Mouse (Mus musculus) limb, embryonic 13.5 days (tissue): ENCODE results near the gene Ebf1. TPM values are rescaled to one million over a fixed set of nuclear protein-coding genes. Genes with fewer than 3 reads are reported as not detected.
A peak's percentile ranks its signal among the peaks of the same experiment; 100 is the strongest.

ENCODE experiments used
- ATAC-seq: fragments of 200-750 bp; cut with Nextera tagmentation; 2 replicates; pipeline ENCODE4 v1.8.0; 2017; ENCODE audit warnings: low read depth, moderate number of reproducible peaks, moderate TSS enrichment; ENCODE audit not compliant: low FRiP score
- H3K27ac ChIP-seq: fragments of 300-500 bp; sonication (generic); 2 replicates; pipeline ENCODE4 v1.5.1; 2015; ENCODE audit warnings: inconsistent platforms, mild to moderate bottlenecking, moderate library complexity
- H3K27me3 ChIP-seq: fragments of 300-500 bp; sonication (generic); 2 replicates; pipeline ENCODE4 v1.6.1; 2015; ENCODE audit warnings: mild to moderate bottlenecking, inconsistent platforms
- H3K36me3 ChIP-seq: fragments of 300-500 bp; sonication (generic); 2 replicates; pipeline ENCODE4 v1.6.1; 2015; ENCODE audit warnings: inconsistent platforms, mild to moderate bottlenecking, moderate library complexity
- H3K4me1 ChIP-seq: fragments of 300-500 bp; sonication (generic); 2 replicates; pipeline ENCODE4 v1.6.1; 2015; ENCODE audit warnings: inconsistent platforms
- H3K4me2 ChIP-seq: fragments of 300-500 bp; sonication (generic); replicated peaks from 2 replicates; pipeline ENCODE4 v1.6.1; 2015; ENCODE audit warnings: inconsistent platforms, mild to moderate bottlenecking, moderate library complexity
- H3K4me3 ChIP-seq: fragments of 300-500 bp; sonication (generic); 2 replicates; pipeline ENCODE4 v1.5.1; 2015; ENCODE audit warnings: moderate library complexity, mild to moderate bottlenecking, inconsistent platforms
- H3K9ac ChIP-seq: fragments of 300-500 bp; sonication (generic); 2 replicates; pipeline ENCODE4 v1.6.1; 2015; ENCODE audit warnings: mild to moderate bottlenecking, inconsistent platforms
- H3K9me3 ChIP-seq: fragments of 300-500 bp; sonication (generic); 2 replicates; pipeline ENCODE4 v1.6.1; 2016; ENCODE audit warnings: inconsistent platforms
- WGBS: fragments of 180-500 bp; shearing (Covaris S2); methylation state at CpG from one replicate; pipeline ENCODE4 v1.1.7; 2015; 5-methylcytosine and 5-hydroxymethylcytosine counted together
- polyA plus RNA-seq: library from polyadenylated mRNA; unstranded; fragments of >200 nt; fragmentation: Nextera tagmentation; extraction: Ambion mirVana; gene quantifications from 2 replicates; pipeline ENCODE4 v1.2.1, GENCODE M21; 2015

The Ebf1 gene
- polyA plus RNA-seq, 1 experiment from 2014 or later: 103 TPM

DNA sequence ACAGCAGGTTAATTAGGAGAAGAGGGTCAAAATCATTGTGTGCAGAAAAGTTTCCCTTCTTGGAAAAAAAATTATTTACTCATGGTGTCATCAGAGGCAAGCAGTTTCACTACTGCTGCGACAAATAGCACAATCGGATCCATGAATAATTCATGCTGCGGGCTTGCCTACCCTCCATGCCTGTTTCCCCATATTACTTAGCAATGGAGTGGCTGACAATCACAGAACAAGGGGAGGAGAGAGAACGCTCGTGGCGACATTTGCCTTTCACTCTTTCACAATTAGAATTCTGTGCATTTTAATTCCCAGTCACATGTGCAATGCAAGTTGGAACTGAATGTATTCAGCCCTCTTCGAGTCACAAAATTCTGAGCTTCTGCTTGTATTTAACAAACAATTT, 283.4 kb downstream of the Ebf1 start:
- no peaks in the 10 kb centered on the region for H3K9me3 ChIP-seq
- no peak overlapping the region for H3K4me2 ChIP-seq
- H3K27ac ChIP-seq: no peak overlapping the region
- peaks cover 56% of the 10 kb centered on the region for H3K4me1 ChIP-seq
- no peaks in the 10 kb centered on the region for H3K36me3 ChIP-seq
- H3K27me3 ChIP-seq: no peaks in the 10 kb centered on the region
- ATAC-seq: no peak
- H3K4me3 ChIP-seq: no peak overlapping the region
- 79% methylated on average over 7 of the region's 7 CpGs for WGBS
- no peak overlapping the region for H3K9ac ChIP-seq

DNA sequence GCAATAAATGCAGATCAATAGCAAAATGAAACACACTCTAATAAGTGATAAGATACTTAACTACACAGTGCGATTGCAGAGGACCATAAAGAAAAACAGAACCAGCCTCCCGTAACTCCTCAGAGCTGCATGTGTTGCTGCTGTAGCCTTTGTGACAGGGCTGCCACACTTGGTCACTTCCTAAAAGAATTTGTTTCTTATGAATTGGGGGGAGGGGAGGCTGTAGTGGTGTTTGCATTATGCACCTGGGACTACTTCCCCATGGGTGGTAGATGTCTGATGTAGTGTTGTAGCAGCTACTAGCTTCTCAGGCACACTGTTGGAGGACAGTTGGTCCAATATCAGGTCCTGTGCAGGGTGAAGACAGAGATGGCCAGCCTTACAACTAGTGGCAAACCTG, 284.6 kb downstream of the Ebf1 start:
- H3K27ac ChIP-seq: no peak overlapping the region
- no peak overlapping the region for H3K4me2 ChIP-seq
- no peak for ATAC-seq
- no peak overlapping the region for H3K4me3 ChIP-seq
- H3K9ac ChIP-seq: no peak overlapping the region
- no peaks in the 10 kb centered on the region for H3K36me3 ChIP-seq
- 55% methylated on average over 2 of the region's 2 CpGs for WGBS
- H3K4me1 ChIP-seq: peaks cover 45% of the 10 kb centered on the region
- H3K27me3 ChIP-seq: no peaks in the 10 kb centered on the region
- H3K9me3 ChIP-seq: no peaks in the 10 kb centered on the region

DNA sequence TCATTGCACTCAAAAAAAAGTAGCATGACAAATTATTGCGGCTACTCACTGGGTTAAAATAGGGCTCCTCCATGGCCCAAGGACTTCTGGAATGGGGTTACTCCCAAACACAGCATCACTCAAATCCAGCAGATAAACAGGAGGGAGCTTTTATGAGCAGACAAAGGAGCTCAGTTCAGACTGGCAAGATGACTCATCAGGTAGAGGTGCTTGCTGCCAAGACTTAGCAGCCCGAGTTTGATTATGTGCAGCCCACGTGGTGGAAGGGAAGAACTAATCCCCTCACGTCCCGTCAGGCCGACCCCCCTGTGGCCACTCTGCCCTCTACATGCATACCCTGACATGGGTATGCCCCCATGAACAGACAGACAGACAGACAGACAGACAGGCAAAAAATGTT, 285.0 kb downstream of the Ebf1 start:
- WGBS: 40% methylated on average over 6 of the region's 6 CpGs
- no peak for ATAC-seq
- H3K4me3 ChIP-seq: no peak overlapping the region
- peaks cover 40% of the 10 kb centered on the region for H3K4me1 ChIP-seq
- no peak overlapping the region for H3K4me2 ChIP-seq
- no peaks in the 10 kb centered on the region for H3K36me3 ChIP-seq
- no peak overlapping the region for H3K9ac ChIP-seq
- no peaks in the 10 kb centered on the region for H3K9me3 ChIP-seq
- H3K27me3 ChIP-seq: no peaks in the 10 kb centered on the region
- H3K27ac ChIP-seq: no peak overlapping the region

DNA sequence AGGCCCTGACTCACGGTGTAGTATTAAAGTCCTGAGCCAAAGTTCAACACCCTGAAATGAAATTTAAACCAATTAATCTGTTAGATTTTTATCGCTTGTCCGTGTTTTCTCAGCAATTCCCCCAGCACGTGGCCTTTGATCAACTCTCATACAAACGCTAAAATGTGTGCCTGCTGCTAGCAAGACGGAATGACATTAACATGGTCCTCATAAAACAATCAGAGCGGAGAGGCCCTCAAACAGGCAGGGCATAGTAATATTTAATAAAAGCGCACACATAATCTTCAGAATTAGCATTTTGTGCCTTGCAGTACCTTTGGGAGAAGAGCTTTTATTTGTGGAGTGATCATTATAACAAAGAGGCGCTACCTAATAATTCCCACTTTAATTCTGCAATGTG, 287.0 kb downstream of the Ebf1 start:
- Histone ChIP-seq H3K9ac (no peak overlapping the region), H3K27ac (no peak overlapping the region), H3K9me3 (no peaks in the 10 kb centered on the region), H3K4me1 (peaks cover 34% of the 10 kb centered on the region), H3K4me2 (no peak overlapping the region), H3K27me3 (no peaks in the 10 kb centered on the region), H3K36me3 (peaks cover 15% of the 10 kb centered on the region), H3K4me3 (no peak overlapping the region)
- WGBS: 23% methylated on average over 9 of the region's 9 CpGs
- ATAC-seq: no peak

DNA sequence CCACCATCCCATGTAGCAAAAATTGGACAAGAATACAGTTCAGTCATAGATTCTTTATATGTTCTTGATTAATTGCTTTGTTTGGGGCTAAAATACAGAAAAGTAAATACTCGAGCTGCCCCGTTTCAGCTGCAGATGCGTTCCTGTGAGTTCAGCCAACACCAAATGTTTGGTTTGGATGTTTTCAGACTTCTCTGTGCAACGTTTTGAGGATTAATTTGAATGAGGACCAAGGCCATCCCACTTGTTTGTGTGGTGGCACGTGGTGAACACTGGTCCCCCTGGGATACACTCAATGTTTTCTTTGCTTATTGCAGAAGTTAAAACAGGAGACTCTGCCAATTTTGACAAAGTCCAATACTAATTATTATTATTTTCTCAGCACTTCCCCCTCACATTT, 289.3 kb downstream of the Ebf1 start:
- Histone ChIP-seq H3K27ac (no peak overlapping the region), H3K27me3 (no peaks in the 10 kb centered on the region), H3K4me3 (no peak overlapping the region), H3K4me1 (peaks cover 25% of the 10 kb centered on the region), H3K9me3 (no peaks in the 10 kb centered on the region), H3K4me2 (no peak overlapping the region), H3K9ac (no peak overlapping the region), H3K36me3 (peaks cover 22% of the 10 kb centered on the region)
- ATAC-seq: no peak
- WGBS: 63% methylated on average over 5 of the region's 5 CpGs

DNA sequence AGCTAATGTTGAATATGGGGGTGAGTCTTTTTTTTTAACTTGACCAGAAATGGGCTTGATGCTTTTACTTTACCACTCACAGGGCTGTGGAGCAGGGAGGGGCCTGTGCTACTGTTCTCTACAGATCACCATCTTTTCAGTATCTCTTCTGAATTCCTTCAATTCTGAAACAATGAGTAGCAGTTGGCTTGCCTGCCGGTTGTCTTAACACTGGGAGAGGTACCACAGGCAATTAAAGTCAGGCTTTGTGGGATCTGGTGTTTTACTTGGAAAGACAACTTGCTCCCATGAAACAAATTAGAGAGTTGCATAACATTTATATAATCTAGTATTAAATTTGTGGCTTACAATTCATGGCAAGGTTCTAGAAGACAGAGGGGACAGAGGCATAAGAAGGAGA, 294.6 kb downstream of the Ebf1 start:
- no peak overlapping the region for H3K9ac ChIP-seq
- no peak overlapping the region for H3K4me2 ChIP-seq
- no peak overlapping the region for H3K4me3 ChIP-seq
- no peaks in the 10 kb centered on the region for H3K9me3 ChIP-seq
- peaks cover under 1% of the 10 kb centered on the region for H3K27me3 ChIP-seq
- ATAC-seq: no peak
- peaks cover 11% of the 10 kb centered on the region for H3K4me1 ChIP-seq
- H3K36me3 ChIP-seq: peaks cover 22% of the 10 kb centered on the region
- 45% methylated on average over 1 of the region's 1 CpGs for WGBS
- H3K27ac ChIP-seq: no peak overlapping the region

DNA sequence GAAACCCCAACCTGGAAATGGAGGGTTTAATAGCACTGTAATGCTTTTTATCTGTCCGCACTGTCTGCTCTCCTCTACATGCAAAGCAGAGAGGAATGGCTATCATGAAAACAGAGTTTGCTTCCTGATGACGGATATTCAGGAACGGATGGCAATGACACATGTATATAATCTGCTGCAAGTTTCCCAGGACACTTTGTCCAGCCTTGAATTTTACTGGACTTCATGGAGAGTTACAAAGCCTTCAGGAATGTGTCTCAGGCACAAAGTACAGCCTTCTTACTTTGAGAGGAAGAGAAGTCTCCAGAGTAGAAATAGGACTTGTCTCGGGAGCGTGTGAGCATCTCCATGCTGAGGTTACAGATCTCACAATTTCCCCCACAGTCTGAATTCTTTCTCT, 296.7 kb downstream of the Ebf1 start:
- Histone ChIP-seq H3K9me3 (no peaks in the 10 kb centered on the region), H3K4me3 (no peak overlapping the region), H3K27ac (peak overlapping the region; percentile 48; the same call in 1 of the 2 replicates), H3K27me3 (peaks cover 4% of the 10 kb centered on the region), H3K36me3 (peaks cover 10% of the 10 kb centered on the region), H3K9ac (no peak overlapping the region), H3K4me2 (no peak overlapping the region), H3K4me1 (peaks cover 15% of the 10 kb centered on the region)
- no peak for ATAC-seq
- WGBS: 48% methylated on average over 5 of the region's 5 CpGs

DNA sequence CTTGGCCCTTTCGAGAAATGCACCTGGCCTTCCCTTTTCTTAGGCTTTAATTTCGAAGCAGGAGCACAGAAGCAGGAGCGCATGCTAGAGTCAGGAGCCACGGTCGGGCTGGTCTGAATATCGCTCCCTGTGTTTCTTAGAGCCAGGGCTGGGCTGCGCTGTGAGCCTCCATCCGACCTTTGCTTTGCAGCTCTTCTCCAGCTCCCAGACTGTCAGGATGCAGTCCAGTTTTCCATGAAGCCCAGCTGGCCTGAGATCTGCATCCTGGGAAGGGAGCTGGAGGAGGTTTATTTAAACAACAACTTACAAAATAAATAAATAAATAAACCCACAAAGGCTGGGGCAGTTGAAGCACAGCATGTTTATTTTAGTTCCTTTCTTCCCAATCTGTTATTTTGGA, 299.9 kb downstream of the Ebf1 start:
- Histone ChIP-seq H3K4me1 (peaks cover 15% of the 10 kb centered on the region), H3K36me3 (peaks cover 6% of the 10 kb centered on the region), H3K27ac (no peak overlapping the region), H3K27me3 (peaks cover 4% of the 10 kb centered on the region), H3K9me3 (no peaks in the 10 kb centered on the region), H3K4me2 (no peak overlapping the region), H3K9ac (no peak overlapping the region), H3K4me3 (no peak overlapping the region)
- no peak for ATAC-seq
- WGBS: 57% methylated on average over 8 of the region's 8 CpGs

DNA sequence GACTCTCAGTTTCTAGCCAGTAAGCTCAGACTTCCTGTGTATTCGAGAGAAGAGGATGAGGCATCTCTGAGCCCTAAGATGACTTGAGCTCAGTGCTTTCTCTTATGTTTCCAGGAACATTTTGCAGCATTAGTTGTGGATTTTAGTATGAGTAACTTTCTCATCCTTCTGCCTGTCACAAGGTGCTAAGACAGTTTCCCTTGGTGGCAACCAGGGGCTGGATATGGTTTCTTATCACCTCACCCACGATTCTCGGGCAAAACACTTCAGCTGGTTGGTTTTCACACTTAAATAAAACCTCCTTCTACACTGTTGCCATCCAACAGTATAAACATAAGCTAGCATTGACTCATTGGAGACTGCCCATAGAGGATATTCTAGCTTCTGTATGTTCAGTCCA, 306.0 kb downstream of the Ebf1 start:
- WGBS: 61% methylated on average over 3 of the region's 3 CpGs

DNA sequence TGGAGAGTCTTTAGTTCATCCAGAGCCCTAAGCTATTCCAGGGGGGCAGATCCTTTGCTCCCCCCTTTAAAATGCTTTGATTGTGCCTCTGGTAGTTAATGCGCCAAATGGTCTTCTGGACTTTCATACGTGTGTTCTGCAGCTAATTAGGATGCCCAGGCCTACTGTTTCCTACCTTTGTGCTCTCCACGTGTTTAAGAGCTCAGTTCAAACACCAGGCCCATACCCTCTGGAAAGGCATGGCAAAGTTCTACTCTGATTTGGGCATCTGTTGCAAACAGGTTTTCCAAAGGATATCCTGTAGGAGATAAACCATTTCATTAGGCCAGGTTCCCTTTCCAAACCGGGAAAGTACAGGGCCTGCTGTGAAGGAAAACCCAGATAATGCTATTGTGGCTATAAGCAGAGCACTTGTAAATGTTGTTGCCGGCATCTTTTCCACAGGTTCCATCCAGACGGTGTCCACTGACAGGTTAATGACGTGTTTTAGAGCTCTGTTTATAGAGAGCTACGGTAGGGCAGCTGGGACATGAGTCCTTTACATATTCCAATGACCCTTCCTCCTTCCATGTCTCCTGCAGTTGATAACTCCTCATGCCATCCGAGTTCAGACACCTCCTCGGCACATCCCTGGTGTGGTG, 306.9 kb downstream of the Ebf1 start:
- no peak for ATAC-seq
- Histone ChIP-seq H3K27me3 (no peaks in the 10 kb centered on the region), H3K27ac (no peak overlapping the region), H3K9me3 (no peaks in the 10 kb centered on the region), H3K4me1 (peaks cover 43% of the 10 kb centered on the region), H3K4me2 (no peak overlapping the region), H3K36me3 (peaks cover 11% of the 10 kb centered on the region), H3K9ac (no peak overlapping the region), H3K4me3 (no peak overlapping the region)
- WGBS: 28% methylated on average over 10 of the region's 10 CpGs

More for the DNA sequence above, 306.0 kb downstream of the Ebf1 start:
- H3K4me3 ChIP-seq: no peak overlapping the region
- 0 out of 2 replicates have a peak overlapping the region, but pooled peaks have one; percentile 0 for H3K27ac ChIP-seq
- no peak overlapping the region for H3K4me2 ChIP-seq
- peaks cover 6% of the 10 kb centered on the region for H3K36me3 ChIP-seq
- H3K9me3 ChIP-seq: no peaks in the 10 kb centered on the region
- H3K4me1 ChIP-seq: peaks cover 43% of the 10 kb centered on the region
- no peak overlapping the region for H3K9ac ChIP-seq
- H3K27me3 ChIP-seq: no peaks in the 10 kb centered on the region
- no peak for ATAC-seq

DNA sequence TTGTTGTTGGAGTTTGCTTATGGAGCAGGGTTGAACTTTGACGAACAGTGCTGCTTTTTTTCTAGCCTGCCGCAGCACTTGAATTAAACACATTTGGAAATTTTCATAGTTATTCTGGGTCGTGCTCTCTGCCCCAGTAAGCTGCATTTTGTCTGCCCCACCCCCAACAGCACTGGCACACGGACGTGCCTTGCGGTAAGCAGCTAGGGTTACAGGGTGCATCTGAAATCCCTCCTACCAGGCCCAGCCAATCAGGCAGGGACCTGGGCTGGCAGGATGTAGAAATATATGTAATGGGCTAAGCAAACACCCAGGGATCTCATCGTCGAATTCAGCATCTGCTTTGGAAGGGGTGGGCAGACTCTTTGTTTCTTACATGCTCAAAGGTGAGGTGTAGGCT, 307.8 kb downstream of the Ebf1 start:
- peak; percentile 73; the same call in 1 of the 2 replicates for ATAC-seq
- Histone ChIP-seq H3K4me2 (peak overlapping the region; percentile 11; the same call in 1 of the 2 replicates), H3K4me1 (peaks cover 43% of the 10 kb centered on the region), H3K27ac (peak overlapping the region; percentile 70; the same call in 1 of the 2 replicates), H3K9me3 (no peaks in the 10 kb centered on the region), H3K36me3 (peaks cover 11% of the 10 kb centered on the region), H3K4me3 (no peak overlapping the region), H3K9ac (no peak overlapping the region), H3K27me3 (no peaks in the 10 kb centered on the region)
- 20% methylated on average over 8 of the region's 8 CpGs for WGBS

DNA sequence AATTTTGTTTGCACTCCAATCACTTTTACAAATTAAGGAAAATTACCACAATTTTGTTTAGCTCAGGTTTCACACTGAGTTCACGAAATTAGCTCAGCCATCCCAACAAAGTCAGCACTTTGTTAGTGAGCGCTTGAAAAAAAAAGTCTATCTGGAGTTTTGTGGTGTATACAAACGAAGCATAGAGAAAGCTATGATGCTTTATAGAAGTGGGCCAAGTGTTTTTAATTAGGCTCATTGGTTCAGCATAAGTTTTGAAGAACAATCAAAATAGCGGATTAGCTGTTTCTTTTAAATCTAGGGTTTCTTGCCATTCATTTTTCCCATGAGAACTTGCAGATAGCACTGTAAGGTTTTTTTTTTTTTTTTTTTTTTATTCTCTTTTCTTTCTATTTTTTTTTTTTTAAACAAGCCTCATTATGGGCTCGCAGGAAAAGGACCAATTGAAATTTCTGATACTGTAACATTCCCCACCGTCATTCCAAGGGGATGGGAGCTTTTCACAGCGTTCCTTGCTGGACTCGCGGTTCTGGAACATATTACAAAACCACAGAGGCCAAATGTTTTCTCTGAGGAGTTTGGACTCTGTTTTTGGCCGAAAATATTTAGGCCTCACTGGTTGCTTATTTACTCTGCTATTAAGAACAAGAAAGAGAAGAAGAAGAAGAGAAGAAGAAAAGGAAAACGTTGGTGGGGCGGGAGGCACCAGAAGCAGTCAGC, 308.8 kb downstream of the Ebf1 start:
- whole genome bisulfite sequencing: 48% methylated on average over 12 of the region's 12 CpGs
- no peak overlapping the region for H3K4me3 ChIP-seq
- H3K27me3 ChIP-seq: no peaks in the 10 kb centered on the region
- ATAC-seq: no peak
- peaks cover 8% of the 10 kb centered on the region for H3K36me3 ChIP-seq
- 0 out of 2 replicates have a peak overlapping the region, but pooled peaks have one; percentile 4 for H3K27ac ChIP-seq
- H3K4me1 ChIP-seq: peaks cover 43% of the 10 kb centered on the region
- no peak overlapping the region for H3K9ac ChIP-seq
- no peaks in the 10 kb centered on the region for H3K9me3 ChIP-seq
- no peak overlapping the region for H3K4me2 ChIP-seq
